Mouse (Mus musculus) midbrain, embryonic 12.5 days (tissue): ENCODE data around the gene Tango6. TPM values are rescaled to one million over a fixed set of nuclear protein-coding genes. Genes with fewer than 3 reads are reported as not detected.

Experiments
- ATAC-seq: fragments of 200-750 bp; cut with Nextera tagmentation; 2 replicates; pipeline ENCODE4 v1.8.0; 2017; ENCODE audit warnings: low read depth, moderate TSS enrichment, moderate library complexity; ENCODE audit not compliant: low FRiP score
- H3K27ac ChIP-seq: fragments of 300-500 bp; sonication (generic); replicated peaks from 2 replicates; pipeline ENCODE4 v1.5.1; 2016; ENCODE audit warnings: mild to moderate bottlenecking
- H3K27me3 ChIP-seq: fragments of 300-500 bp; sonication (generic); 2 replicates; pipeline ENCODE4 v1.6.1; 2016; ENCODE audit warnings: mild to moderate bottlenecking
- H3K36me3 ChIP-seq: fragments of 300-500 bp; sonication (generic); 2 replicates; pipeline ENCODE4 v1.6.1; 2016
- H3K4me1 ChIP-seq: fragments of 300-500 bp; sonication (generic); 2 replicates; pipeline ENCODE4 v1.6.1; 2016
- H3K4me2 ChIP-seq: fragments of 300-500 bp; sonication (generic); replicated peaks from 2 replicates; pipeline ENCODE4 v1.6.1; 2016; ENCODE audit warnings: mild to moderate bottlenecking, moderate library complexity
- H3K4me3 ChIP-seq: fragments of 300-500 bp; sonication (generic); 2 replicates; pipeline ENCODE4 v1.5.1; 2016; ENCODE audit warnings: mild to moderate bottlenecking
- H3K9ac ChIP-seq: fragments of 300-500 bp; sonication (generic); replicated peaks from 2 replicates; pipeline ENCODE4 v1.6.1; 2016; ENCODE audit warnings: mild to moderate bottlenecking, moderate library complexity
- H3K9me3 ChIP-seq: fragments of 300-500 bp; sonication (generic); 2 replicates; pipeline ENCODE4 v1.6.1; 2016; ENCODE audit warnings: mild to moderate bottlenecking
- WGBS: fragments of 180-500 bp; shearing (Covaris S2); methylation state at CpG from one replicate; pipeline ENCODE4 v1.1.7; 2016; 5-methylcytosine and 5-hydroxymethylcytosine counted together
- polyA plus RNA-seq: library from polyadenylated mRNA; unstranded; fragments of >200 nt; fragmentation: Nextera tagmentation; extraction: Ambion mirVana; gene quantifications from 2 replicates; pipeline ENCODE4 v1.2.1, GENCODE M21; 2016

The Tango6 gene
- polyA plus RNA-seq, 1 experiment from 2014 or later = 10.8 TPM

DNA sequence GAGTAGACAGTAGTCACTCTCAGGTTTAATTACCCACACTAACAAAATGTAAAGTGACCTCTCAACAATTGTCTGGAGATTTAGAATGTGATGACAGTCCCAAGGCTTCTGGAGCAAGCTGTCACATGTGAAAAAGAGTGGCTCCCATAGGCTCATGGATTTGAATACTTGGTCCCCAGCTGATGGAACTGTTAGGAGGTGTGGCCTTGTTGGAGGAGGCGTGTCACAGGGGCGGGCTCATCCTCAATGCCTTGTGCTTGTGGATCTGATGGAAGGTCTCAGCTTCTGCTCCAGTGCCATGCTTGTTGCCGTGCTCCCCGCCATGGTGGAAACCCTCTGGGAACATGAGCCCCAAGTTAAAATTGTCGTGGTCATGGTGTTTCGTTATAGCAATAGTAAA, 146.1 kb downstream of the Tango6 start:
- ATAC-seq = no peak
- 89% methylated on average over 6 of the region's 6 CpGs for WGBS
- H3K36me3 ChIP-seq = no peaks in the 10 kb centered on the region
- no peaks in the 10 kb centered on the region for H3K27me3 ChIP-seq
- H3K9me3 ChIP-seq = no peaks in the 10 kb centered on the region
- H3K4me3 ChIP-seq = no peak overlapping the region
- H3K27ac ChIP-seq = no peak overlapping the region
- no peaks in the 10 kb centered on the region for H3K4me1 ChIP-seq
- H3K4me2 ChIP-seq = no peak overlapping the region
- no peak overlapping the region for H3K9ac ChIP-seq

DNA sequence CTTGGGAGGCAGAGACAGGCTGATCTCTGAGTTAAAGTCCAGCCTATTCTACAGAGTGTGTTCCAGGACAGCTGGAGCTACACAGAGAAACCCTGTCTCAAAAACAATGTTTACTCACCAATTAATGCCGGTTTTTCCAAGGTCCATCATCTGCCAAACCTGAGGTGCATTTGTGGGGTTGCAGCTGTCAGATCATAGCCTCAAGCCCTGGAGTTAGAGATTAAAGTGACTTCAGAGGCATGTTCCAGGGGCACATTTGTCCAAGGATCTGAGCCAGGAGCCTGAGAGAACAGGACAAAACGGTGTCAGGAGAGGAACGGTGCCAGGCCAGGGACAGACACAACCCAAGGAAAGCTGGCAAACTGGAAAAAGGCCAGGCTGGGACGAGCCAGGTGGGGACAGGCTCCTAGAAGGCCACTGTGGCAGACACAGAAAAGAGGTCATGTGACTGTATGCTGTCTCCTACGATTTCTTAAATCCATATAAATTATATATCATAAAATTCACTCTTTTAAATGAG, 146.7 kb downstream of the Tango6 start:
- no peak overlapping the region for H3K27ac ChIP-seq
- H3K9me3 ChIP-seq = no peaks in the 10 kb centered on the region
- no peak overlapping the region for H3K4me2 ChIP-seq
- no peaks in the 10 kb centered on the region for H3K36me3 ChIP-seq
- no peaks in the 10 kb centered on the region for H3K27me3 ChIP-seq
- 83% methylated on average over 5 of the region's 5 CpGs for WGBS
- no peak overlapping the region for H3K4me3 ChIP-seq
- H3K4me1 ChIP-seq = no peaks in the 10 kb centered on the region
- ATAC-seq = no peak
- no peak overlapping the region for H3K9ac ChIP-seq

DNA sequence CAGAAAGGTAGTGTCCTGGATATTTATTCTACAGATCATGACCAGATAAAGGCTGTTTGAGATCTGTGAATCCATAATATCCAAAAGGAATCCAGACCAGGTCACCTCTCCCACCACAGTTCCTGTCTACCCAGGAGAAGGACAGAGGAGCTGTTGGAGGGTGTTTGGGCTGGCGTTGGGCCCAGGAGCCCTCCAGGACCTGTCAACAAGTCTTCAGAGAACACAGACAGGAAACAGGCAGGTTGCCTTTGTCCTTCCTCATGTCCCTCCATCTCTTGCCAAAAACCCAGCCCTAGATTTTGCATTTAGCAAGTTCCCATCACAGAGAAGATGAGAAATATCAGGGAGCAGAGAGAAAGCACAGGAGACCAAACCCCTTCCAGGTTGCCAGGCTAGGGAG, 152.0 kb downstream of the Tango6 start:
- ATAC-seq = no peak
- H3K9ac ChIP-seq = no peak overlapping the region
- no peak overlapping the region for H3K4me2 ChIP-seq
- no peaks in the 10 kb centered on the region for H3K36me3 ChIP-seq
- no peak overlapping the region for H3K4me3 ChIP-seq
- H3K27ac ChIP-seq = no peak overlapping the region
- no peaks in the 10 kb centered on the region for H3K9me3 ChIP-seq
- no peaks in the 10 kb centered on the region for H3K27me3 ChIP-seq
- 78% methylated on average over 1 of the region's 1 CpGs for WGBS
- H3K4me1 ChIP-seq = peaks cover 13% of the 10 kb centered on the region; the same call in 1 of the 2 replicates

DNA sequence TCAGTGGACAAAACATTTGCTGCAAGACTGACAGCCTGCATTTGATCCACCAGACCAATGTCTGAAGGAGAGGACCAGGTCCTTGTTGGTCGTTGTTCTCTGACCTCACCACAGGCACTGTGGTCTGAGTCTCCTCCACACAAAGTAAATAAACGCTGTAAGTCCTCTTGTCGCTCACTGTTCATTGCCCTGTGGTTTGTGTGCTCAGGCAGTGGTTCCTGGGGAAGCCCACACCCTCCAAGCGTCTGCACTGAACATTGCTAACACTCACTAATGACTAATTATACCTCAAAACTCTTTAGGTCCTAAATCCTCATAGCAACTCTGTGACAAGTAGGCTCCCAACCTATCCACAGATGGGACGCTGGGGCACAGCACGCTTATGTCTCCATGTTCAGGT, 153.7 kb downstream of the Tango6 start:
- H3K9ac ChIP-seq = no peak overlapping the region
- WGBS = 86% methylated on average over 6 of the region's 6 CpGs
- no peak overlapping the region for H3K4me2 ChIP-seq
- H3K4me1 ChIP-seq = peaks cover 13% of the 10 kb centered on the region; the same call in 1 of the 2 replicates
- H3K27me3 ChIP-seq = no peaks in the 10 kb centered on the region
- no peaks in the 10 kb centered on the region for H3K9me3 ChIP-seq
- H3K36me3 ChIP-seq = no peaks in the 10 kb centered on the region
- ATAC-seq = no peak
- H3K27ac ChIP-seq = no peak overlapping the region
- no peak overlapping the region for H3K4me3 ChIP-seq

DNA sequence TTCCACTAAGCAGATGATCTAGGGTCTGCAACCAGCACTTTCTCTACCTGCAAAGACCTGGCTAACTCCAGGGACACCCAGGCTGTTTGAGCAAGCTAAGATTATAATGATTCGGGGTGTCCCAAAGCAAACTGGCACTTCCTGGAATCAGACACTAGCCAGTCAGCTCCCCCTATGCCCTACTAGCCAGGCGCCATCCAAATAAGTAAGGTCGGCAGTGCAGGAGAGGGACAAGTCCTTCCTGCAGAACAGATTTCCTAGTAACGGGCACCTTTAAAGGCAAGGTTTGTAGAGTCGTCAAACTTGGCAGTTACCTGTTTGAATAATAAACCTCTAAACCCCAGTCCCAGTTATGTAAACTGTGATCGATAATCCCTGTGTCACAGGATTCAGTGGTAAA, 155.9 kb downstream of the Tango6 start:
- ATAC-seq = no peak
- Histone ChIP-seq H3K4me3 (no peak overlapping the region), H3K36me3 (no peaks in the 10 kb centered on the region), H3K4me2 (no peak overlapping the region), H3K27me3 (no peaks in the 10 kb centered on the region), H3K27ac (no peak overlapping the region; the same call in 1 of the 2 replicates), H3K9me3 (no peaks in the 10 kb centered on the region), H3K4me1 (peaks cover 13% of the 10 kb centered on the region; the same call in 1 of the 2 replicates), H3K9ac (no peak overlapping the region; the same call in 1 of the 2 replicates)
- WGBS = 83% methylated on average over 6 of the region's 6 CpGs

DNA sequence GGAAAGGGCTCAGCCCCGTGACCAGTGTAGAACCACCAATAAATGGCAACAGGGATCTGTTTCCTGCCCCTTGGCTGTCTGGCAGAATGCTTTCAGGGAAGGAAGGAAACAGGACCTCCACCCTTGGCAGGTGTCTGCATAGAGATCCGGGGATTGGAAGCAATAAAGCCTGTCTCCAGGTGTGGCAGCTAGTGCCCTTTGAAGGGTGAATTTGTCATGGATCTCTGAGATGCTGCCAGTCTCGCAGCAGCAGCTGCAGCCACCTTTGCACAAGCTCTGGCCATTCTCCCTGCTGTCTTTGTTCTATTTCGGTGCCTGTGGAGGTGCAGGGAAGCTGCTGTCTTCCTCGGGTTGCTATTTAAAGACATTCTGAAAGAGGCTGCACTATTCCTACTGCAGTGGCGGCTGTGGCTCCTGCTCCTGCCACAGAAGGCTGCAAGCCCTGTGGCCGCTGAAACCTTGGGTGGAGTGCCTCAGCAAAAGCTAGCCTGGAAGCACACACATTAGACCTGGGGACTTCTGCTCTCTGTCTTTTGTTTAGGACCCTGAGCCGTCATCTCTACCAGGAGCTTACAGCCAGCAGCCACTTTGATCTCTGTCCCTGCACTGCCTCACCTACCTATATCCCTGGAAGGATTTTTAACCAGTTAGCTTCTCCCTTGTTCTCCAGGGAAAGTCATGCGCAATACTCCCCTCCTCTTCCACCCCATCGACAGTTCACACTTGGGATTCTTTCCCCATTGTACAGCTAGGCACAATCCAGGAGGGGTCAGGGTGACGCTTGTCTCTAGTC, 156.5 kb downstream of the Tango6 start:
- Histone ChIP-seq H3K36me3 (no peaks in the 10 kb centered on the region), H3K4me3 (no peak overlapping the region), H3K4me1 (peaks cover 13% of the 10 kb centered on the region; the same call in 1 of the 2 replicates), H3K4me2 (0 out of 2 replicates have a peak overlapping the region, but pooled peaks have one; percentile 0), H3K9ac (no peak overlapping the region; the same call in none of the 2 replicates), H3K27ac (peak overlapping the region; percentile 54), H3K9me3 (no peaks in the 10 kb centered on the region), H3K27me3 (no peaks in the 10 kb centered on the region)
- WGBS = 37% methylated on average over 11 of the region's 11 CpGs
- no peak for ATAC-seq

DNA sequence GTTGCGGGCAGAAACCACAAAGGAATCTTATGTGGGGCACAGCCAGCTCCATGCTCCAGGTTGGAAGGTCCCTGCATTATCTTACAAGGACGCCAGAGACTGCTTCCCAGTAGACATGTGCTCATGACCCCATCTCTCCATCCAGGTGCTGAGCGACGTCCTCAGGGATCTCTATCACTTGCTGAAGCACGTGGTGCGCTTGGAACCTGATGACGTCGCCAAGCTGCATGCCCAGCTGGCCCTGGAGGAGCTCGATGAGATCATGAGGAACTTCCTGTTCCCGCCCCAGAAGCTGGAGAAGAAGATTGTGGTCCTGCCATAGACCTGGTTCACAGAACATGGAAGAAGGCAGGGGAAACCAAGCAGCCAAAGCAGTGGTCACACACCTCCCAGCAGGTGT, 167.2 kb downstream of the Tango6 start:
- ATAC-seq = no peak
- Histone ChIP-seq H3K4me2 (no peak overlapping the region), H3K27me3 (no peaks in the 10 kb centered on the region), H3K36me3 (peaks cover 5% of the 10 kb centered on the region; the same call in 1 of the 2 replicates), H3K4me3 (no peak overlapping the region), H3K27ac (no peak overlapping the region), H3K9ac (no peak overlapping the region), H3K4me1 (no peaks in the 10 kb centered on the region), H3K9me3 (no peaks in the 10 kb centered on the region)
- 93% methylated on average over 10 of the region's 10 CpGs for WGBS

GRCm38 (mm10) chr8:106854534-106855241, 171.8 kb downstream of the Tango6 start:
- Histone ChIP-seq H3K27ac (no peak overlapping the region), H3K9me3 (no peaks in the 10 kb centered on the region), H3K4me3 (no peak overlapping the region), H3K9ac (no peak overlapping the region), H3K36me3 (peaks cover 5% of the 10 kb centered on the region; the same call in 1 of the 2 replicates), H3K27me3 (no peaks in the 10 kb centered on the region), H3K4me1 (no peaks in the 10 kb centered on the region), H3K4me2 (no peak overlapping the region)
- no peak for ATAC-seq
- WGBS = 40% methylated on average over 8 of the region's 8 CpGs

GRCm38 (mm10) chr8:106855242-106855562, 172.3 kb downstream of the Tango6 start:
- H3K4me1 ChIP-seq = no peaks in the 10 kb centered on the region
- H3K9ac ChIP-seq = no peak overlapping the region
- H3K9me3 ChIP-seq = no peaks in the 10 kb centered on the region
- peaks cover 4% of the 10 kb centered on the region; the same call in 1 of the 2 replicates for H3K36me3 ChIP-seq
- H3K4me3 ChIP-seq = no peak overlapping the region
- no peak for ATAC-seq
- no peak overlapping the region for H3K4me2 ChIP-seq
- WGBS = 76% methylated on average over 3 of the region's 3 CpGs
- H3K27ac ChIP-seq = no peak overlapping the region
- no peaks in the 10 kb centered on the region for H3K27me3 ChIP-seq

DNA sequence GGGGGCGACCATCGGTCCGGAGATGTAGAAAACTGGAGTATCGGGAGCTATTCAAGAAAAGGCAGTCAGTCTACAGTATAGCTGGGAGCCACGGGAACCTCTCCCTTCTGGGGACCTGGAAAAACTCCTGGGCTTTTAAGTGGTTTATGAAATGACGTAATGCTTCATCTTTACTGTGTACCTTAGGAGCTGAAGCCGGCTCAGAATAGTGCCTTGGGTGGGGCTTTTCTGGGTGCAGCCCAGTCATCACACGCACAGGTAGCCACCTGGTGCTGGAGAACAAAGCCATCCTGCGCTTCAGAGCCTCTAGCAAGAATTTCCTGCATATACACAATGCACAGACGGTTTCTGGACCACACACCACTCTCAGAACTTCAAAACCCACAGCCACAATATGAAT, 180.0 kb downstream of the Tango6 start:
- WGBS = 89% methylated on average over 10 of the region's 10 CpGs
- no peak overlapping the region for H3K27ac ChIP-seq
- H3K4me3 ChIP-seq = no peak overlapping the region
- ATAC-seq = no peak
- no peak overlapping the region for H3K4me2 ChIP-seq
- no peak overlapping the region for H3K9ac ChIP-seq
- H3K9me3 ChIP-seq = no peaks in the 10 kb centered on the region
- no peaks in the 10 kb centered on the region for H3K4me1 ChIP-seq
- no peaks in the 10 kb centered on the region for H3K36me3 ChIP-seq
- H3K27me3 ChIP-seq = peaks cover 14% of the 10 kb centered on the region; the same call in 1 of the 2 replicates

DNA sequence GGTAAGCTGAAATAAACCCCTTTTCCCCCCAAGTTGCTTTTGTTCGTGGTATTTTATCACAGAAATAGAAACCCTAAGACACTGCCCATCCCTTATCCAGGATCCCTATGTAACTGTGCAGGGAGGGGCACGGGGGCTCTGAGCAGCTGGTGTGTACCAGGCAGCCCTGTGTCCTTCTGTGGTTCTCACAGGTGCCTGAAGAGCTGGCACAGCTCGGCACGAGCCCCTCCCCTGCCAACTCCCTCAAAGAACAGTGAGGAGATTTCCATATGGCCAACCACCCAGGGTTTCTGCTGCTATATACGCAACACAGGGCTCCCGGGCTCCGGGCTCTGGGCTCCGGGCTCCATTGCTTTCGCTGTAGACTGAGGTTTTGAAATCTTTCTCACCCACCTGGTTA, 182.5 kb downstream of the Tango6 start:
- WGBS = 80% methylated on average over 9 of the region's 9 CpGs
- Histone ChIP-seq H3K4me3 (no peak overlapping the region), H3K9ac (no peak overlapping the region), H3K4me1 (peaks cover 5% of the 10 kb centered on the region; the same call in 1 of the 2 replicates), H3K36me3 (no peaks in the 10 kb centered on the region), H3K4me2 (no peak overlapping the region), H3K27me3 (peaks cover 38% of the 10 kb centered on the region), H3K9me3 (no peaks in the 10 kb centered on the region), H3K27ac (no peak overlapping the region)
- ATAC-seq = no peak

GRCm38 (mm10) chr8:106870051-106870450, 187.2 kb downstream of the Tango6 start, which contains the start of gene Has3:
Gene Has3 (plus strand): TSS chr8:106870242.
- H3K4me1 ChIP-seq = peaks cover 31% of the 10 kb centered on the region
- H3K9me3 ChIP-seq = no peaks in the 10 kb centered on the region
- peaks cover 80% of the 10 kb centered on the region for H3K27me3 ChIP-seq
- no peak for ATAC-seq
- 2% methylated on average over 18 of the region's 18 CpGs for WGBS
- H3K27ac ChIP-seq = no peak within 1 kb of the TSS
- peak within 1 kb of the TSS; percentile 97 for H3K4me2 ChIP-seq
- H3K9ac ChIP-seq = peak within 1 kb of the TSS; percentile 51
- peak within 1 kb of the TSS; percentile 60 for H3K4me3 ChIP-seq
- peaks cover 9% of the 10 kb centered on the region for H3K36me3 ChIP-seq
